Mouse (Mus musculus): Measurements from ENCODE around the gene Hebp2. TPM values are rescaled to one million over a fixed set of nuclear protein-coding genes. Genes with fewer than 3 reads are reported as not detected.
A peak's percentile ranks its signal among the peaks of the same experiment; 100 is the strongest.

Hebp2 gene
- polyA plus RNA-seq, 1 experiment from 2014 or later, result 12.0 TPM

- WGBS, result 59% methylated on average over 9 of the region's 9 CpGs
- no peak overlapping the region for H3K4me2 ChIP-seq (ENCODE audit: low read depth, low read length)
- H3K4me1 ChIP-seq (replicated peaks; ENCODE audit: control insufficient read depth, insufficient read depth, low read length), result peaks cover 8% of the 10 kb centered on the region
- H3K9me3 ChIP-seq (ENCODE audit: control insufficient read depth, low read length), result no peaks in the 10 kb centered on the region
- H3K36me3 ChIP-seq (ENCODE audit: control insufficient read depth, insufficient read depth, low read length), result peaks cover 2% of the 10 kb centered on the region; the same call in 1 of the 2 replicates
- no peak overlapping the region for H3K27ac ChIP-seq (ENCODE audit: low read length)
- no peak overlapping the region for H3K4me3 ChIP-seq (ENCODE audit: low read length)
- no peaks in the 10 kb centered on the region for H3K27me3 ChIP-seq (ENCODE audit: control insufficient read depth, insufficient read depth, low read depth, low read length)
- no peak overlapping the region for H3K9ac ChIP-seq (ENCODE audit: low read length)
- ATAC-seq (ENCODE audit: low read depth), result no peak
Observed at GRCm38 (mm10) chr10:18525726-18526125, 20.1 kb downstream of the Hebp2 start.

- 80% methylated on average over 15 of the region's 15 CpGs for WGBS
- Histone ChIP-seq H3K9ac (ENCODE audit: low read length) (no peak overlapping the region), H3K9me3 (ENCODE audit: control insufficient read depth, low read length) (no peaks in the 10 kb centered on the region), H3K4me1 (replicated peaks; ENCODE audit: control insufficient read depth, insufficient read depth, low read length) (peaks cover 8% of the 10 kb centered on the region), H3K4me3 (ENCODE audit: low read length) (no peak overlapping the region), H3K27me3 (ENCODE audit: control insufficient read depth, insufficient read depth, low read depth, low read length) (no peaks in the 10 kb centered on the region), H3K36me3 (ENCODE audit: control insufficient read depth, insufficient read depth, low read length) (peaks cover 2% of the 10 kb centered on the region; the same call in 1 of the 2 replicates), H3K4me2 (ENCODE audit: low read depth, low read length) (no peak overlapping the region), H3K27ac (ENCODE audit: low read length) (no peak overlapping the region)
- no peak for ATAC-seq (ENCODE audit: low read depth)
Observed at GRCm38 (mm10) chr10:18525311-18525710, 20.6 kb downstream of the Hebp2 start.

GRCm38 (mm10) chr10:18522556-18522955 lies 23.3 kb downstream of the Hebp2 start:
- Histone ChIP-seq H3K36me3 (ENCODE audit: control insufficient read depth, insufficient read depth, low read length) (peaks cover 2% of the 10 kb centered on the region; the same call in 1 of the 2 replicates), H3K4me3 (ENCODE audit: low read length) (no peak overlapping the region), H3K9ac (ENCODE audit: low read length) (no peak overlapping the region), H3K27me3 (ENCODE audit: control insufficient read depth, insufficient read depth, low read depth, low read length) (no peaks in the 10 kb centered on the region), H3K9me3 (ENCODE audit: control insufficient read depth, low read length) (no peaks in the 10 kb centered on the region), H3K4me2 (ENCODE audit: low read depth, low read length) (no peak overlapping the region), H3K27ac (ENCODE audit: low read length) (no peak overlapping the region), H3K4me1 (replicated peaks; ENCODE audit: control insufficient read depth, insufficient read depth, low read length) (peaks cover 8% of the 10 kb centered on the region)
- ATAC-seq (ENCODE audit: low read depth), result no peak
- WGBS, result 74% methylated on average over 2 of the region's 2 CpGs

GRCm38 (mm10) chr10:18511496-18511895 lies 34.4 kb downstream of the Hebp2 start:
- no peak for ATAC-seq (ENCODE audit: low read depth)
- no peaks in the 10 kb centered on the region for H3K4me1 ChIP-seq (replicated peaks; ENCODE audit: control insufficient read depth, insufficient read depth, low read length)
- H3K27ac ChIP-seq (ENCODE audit: low read length), result no peak overlapping the region
- H3K4me3 ChIP-seq (ENCODE audit: low read length), result no peak overlapping the region
- no peak overlapping the region for H3K4me2 ChIP-seq (ENCODE audit: low read depth, low read length)
- no peaks in the 10 kb centered on the region for H3K36me3 ChIP-seq (ENCODE audit: control insufficient read depth, insufficient read depth, low read length)
- H3K9ac ChIP-seq (ENCODE audit: low read length), result no peak overlapping the region
- WGBS, result 86% methylated on average over 11 of the region's 11 CpGs
- no peaks in the 10 kb centered on the region for H3K27me3 ChIP-seq (ENCODE audit: control insufficient read depth, insufficient read depth, low read depth, low read length)
- no peaks in the 10 kb centered on the region for H3K9me3 ChIP-seq (ENCODE audit: control insufficient read depth, low read length)

- WGBS, result 56% methylated on average over 3 of the region's 3 CpGs
Observed at GRCm38 (mm10) chr10:18510663-18511062, 35.2 kb downstream of the Hebp2 start.

GRCm38 (mm10) chr10:18508586-18508985 lies 37.3 kb downstream of the Hebp2 start:
- Histone ChIP-seq H3K4me2 (ENCODE audit: low read depth, low read length) (no peak overlapping the region), H3K4me3 (ENCODE audit: low read length) (no peak overlapping the region), H3K27ac (ENCODE audit: low read length) (no peak overlapping the region), H3K9ac (ENCODE audit: low read length) (no peak overlapping the region), H3K4me1 (replicated peaks; ENCODE audit: control insufficient read depth, insufficient read depth, low read length) (no peaks in the 10 kb centered on the region), H3K36me3 (ENCODE audit: control insufficient read depth, insufficient read depth, low read length) (no peaks in the 10 kb centered on the region), H3K27me3 (ENCODE audit: control insufficient read depth, insufficient read depth, low read depth, low read length) (no peaks in the 10 kb centered on the region), H3K9me3 (ENCODE audit: control insufficient read depth, low read length) (no peaks in the 10 kb centered on the region)
- WGBS, result 85% methylated on average over 1 of the region's 1 CpGs
- ATAC-seq (ENCODE audit: low read depth), result no peak

More at GRCm38 (mm10) chr10:18510663-18511062, 35.2 kb downstream of the Hebp2 start:
- Histone ChIP-seq H3K9me3 (ENCODE audit: control insufficient read depth, low read length) (no peaks in the 10 kb centered on the region), H3K27ac (ENCODE audit: low read length) (no peak overlapping the region), H3K27me3 (ENCODE audit: control insufficient read depth, insufficient read depth, low read depth, low read length) (no peaks in the 10 kb centered on the region), H3K9ac (ENCODE audit: low read length) (no peak overlapping the region), H3K4me1 (replicated peaks; ENCODE audit: control insufficient read depth, insufficient read depth, low read length) (no peaks in the 10 kb centered on the region), H3K36me3 (ENCODE audit: control insufficient read depth, insufficient read depth, low read length) (no peaks in the 10 kb centered on the region), H3K4me3 (ENCODE audit: low read length) (no peak overlapping the region), H3K4me2 (ENCODE audit: low read depth, low read length) (no peak overlapping the region)
- ATAC-seq (ENCODE audit: low read depth), result no peak

GRCm38 (mm10) chr10:18507869-18508473 lies 37.9 kb downstream of the Hebp2 start:
- no peak overlapping the region for H3K9ac ChIP-seq (ENCODE audit: low read length)
- no peak overlapping the region for H3K27ac ChIP-seq (ENCODE audit: low read length)
- 78% methylated on average over 2 of the region's 2 CpGs for WGBS
- no peak for ATAC-seq (ENCODE audit: low read depth)
- H3K36me3 ChIP-seq (ENCODE audit: control insufficient read depth, insufficient read depth, low read length), result no peaks in the 10 kb centered on the region
- no peaks in the 10 kb centered on the region for H3K4me1 ChIP-seq (replicated peaks; ENCODE audit: control insufficient read depth, insufficient read depth, low read length)
- H3K4me2 ChIP-seq (ENCODE audit: low read depth, low read length), result no peak overlapping the region
- H3K27me3 ChIP-seq (ENCODE audit: control insufficient read depth, insufficient read depth, low read depth, low read length), result no peaks in the 10 kb centered on the region
- H3K4me3 ChIP-seq (ENCODE audit: low read length), result no peak overlapping the region
- H3K9me3 ChIP-seq (ENCODE audit: control insufficient read depth, low read length), result no peaks in the 10 kb centered on the region

- 51% methylated on average over 6 of the region's 6 CpGs for WGBS
- Histone ChIP-seq H3K4me1 (replicated peaks; ENCODE audit: control insufficient read depth, insufficient read depth, low read length) (no peaks in the 10 kb centered on the region), H3K36me3 (ENCODE audit: control insufficient read depth, insufficient read depth, low read length) (no peaks in the 10 kb centered on the region), H3K27me3 (ENCODE audit: control insufficient read depth, insufficient read depth, low read depth, low read length) (no peaks in the 10 kb centered on the region), H3K9me3 (ENCODE audit: control insufficient read depth, low read length) (no peaks in the 10 kb centered on the region), H3K27ac (ENCODE audit: low read length) (no peak overlapping the region), H3K9ac (ENCODE audit: low read length) (no peak overlapping the region), H3K4me3 (ENCODE audit: low read length) (no peak overlapping the region), H3K4me2 (ENCODE audit: low read depth, low read length) (no peak overlapping the region)
- peak; percentile 20; the same call in 1 of the 2 replicates for ATAC-seq (ENCODE audit: low read depth)
Observed at GRCm38 (mm10) chr10:18506501-18506946, 39.4 kb downstream of the Hebp2 start.

GRCm38 (mm10) chr10:18505690-18506089 lies 40.2 kb downstream of the Hebp2 start:
- Histone ChIP-seq H3K4me1 (replicated peaks; ENCODE audit: control insufficient read depth, insufficient read depth, low read length) (no peaks in the 10 kb centered on the region), H3K4me2 (ENCODE audit: low read depth, low read length) (no peak overlapping the region), H3K27me3 (ENCODE audit: control insufficient read depth, insufficient read depth, low read depth, low read length) (no peaks in the 10 kb centered on the region), H3K4me3 (ENCODE audit: low read length) (no peak overlapping the region), H3K9me3 (ENCODE audit: control insufficient read depth, low read length) (no peaks in the 10 kb centered on the region), H3K9ac (ENCODE audit: low read length) (no peak overlapping the region), H3K36me3 (ENCODE audit: control insufficient read depth, insufficient read depth, low read length) (no peaks in the 10 kb centered on the region), H3K27ac (ENCODE audit: low read length) (no peak overlapping the region)
- no peak for ATAC-seq (ENCODE audit: low read depth)
- WGBS, result 79% methylated on average over 10 of the region's 10 CpGs
